Mouse (Mus musculus): Measurements from ENCODE around the gene Flvcr2. TPM values are rescaled to one million over a fixed set of nuclear protein-coding genes. Genes with fewer than 3 reads are reported as not detected.

Flvcr2 gene
- polyA plus RNA-seq, 1 experiment = 0.47 TPM

DNA sequence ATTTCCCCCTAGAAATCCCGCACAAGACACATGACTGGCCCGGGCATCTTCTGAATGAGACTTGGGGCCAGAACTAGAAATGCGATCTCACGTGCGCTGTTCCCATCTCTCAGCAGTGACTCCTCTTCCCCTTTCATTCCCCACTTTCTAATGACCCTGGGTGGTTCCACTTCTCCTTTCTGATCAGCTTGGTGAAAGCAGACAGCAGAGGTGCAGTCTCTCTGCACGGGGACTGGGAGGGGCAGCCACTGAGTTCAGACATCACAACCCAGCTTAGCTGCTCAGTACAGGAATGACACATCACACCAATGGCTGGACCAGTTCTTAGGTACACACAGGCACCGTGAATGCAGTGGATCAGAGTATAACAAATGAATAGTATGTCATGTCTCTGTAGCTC lies 35.6 kb upstream of the Flvcr2 start:
- Histone ChIP-seq H3K36me3 (ENCODE audit: control insufficient read depth, insufficient read depth, low read length) (no peaks in the 10 kb centered on the region), H3K27me3 (ENCODE audit: control insufficient read depth, insufficient read depth, low read length) (no peaks in the 10 kb centered on the region), H3K4me1 (replicated peaks; ENCODE audit: control insufficient read depth, insufficient read depth, low read length) (peaks cover 4% of the 10 kb centered on the region; the same call in 1 of the 2 replicates), H3K4me3 (ENCODE audit: control insufficient read depth, insufficient read depth, low read length) (no peak overlapping the region), H3K27ac (ENCODE audit: control insufficient read depth, insufficient read depth, low read length) (no peak overlapping the region)
- no peak for TF ChIP-seq CTCF (IDR thresholded peaks at IDR 0.05; ENCODE audit: borderline replicate concordance, control insufficient read depth, extremely low read depth, insufficient read depth, low read length, poor library complexity)
- TF ChIP-seq POLR2A (IDR thresholded peaks at IDR 0.05; ENCODE audit: control insufficient read depth, extremely low read depth, insufficient read depth, low read length, poor library complexity) = no peak
- WGBS = 37% methylated on average over 7 of the region's 7 CpGs
- DNase-seq = no peak

DNA sequence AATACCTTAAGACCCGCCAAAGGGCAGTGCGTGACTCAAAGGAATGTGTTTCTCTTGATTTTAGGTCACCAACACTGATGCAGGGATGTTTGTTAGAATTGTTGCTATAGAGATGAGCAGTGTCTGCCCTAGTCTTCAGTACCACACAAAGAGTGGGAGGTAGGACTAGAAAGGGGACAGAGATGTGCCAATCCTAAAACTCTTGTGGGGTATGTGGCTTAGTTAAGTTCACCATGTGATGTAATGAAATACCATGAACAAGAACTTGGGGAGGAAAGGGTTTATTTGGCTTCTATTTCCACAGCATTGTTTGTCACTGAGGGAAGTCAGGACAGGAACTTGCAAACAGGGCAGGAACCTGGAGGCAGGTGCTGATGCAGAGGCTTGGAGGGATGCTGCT lies 33.8 kb upstream of the Flvcr2 start:
- no peaks in the 10 kb centered on the region for H3K4me1 ChIP-seq (replicated peaks; ENCODE audit: control insufficient read depth, insufficient read depth, low read length)
- no peak for TF ChIP-seq POLR2A (IDR thresholded peaks at IDR 0.05; ENCODE audit: control insufficient read depth, extremely low read depth, insufficient read depth, low read length, poor library complexity)
- TF ChIP-seq CTCF (IDR thresholded peaks at IDR 0.05; ENCODE audit: borderline replicate concordance, control insufficient read depth, extremely low read depth, insufficient read depth, low read length, poor library complexity) = no peak
- H3K36me3 ChIP-seq (ENCODE audit: control insufficient read depth, insufficient read depth, low read length) = no peaks in the 10 kb centered on the region
- no peaks in the 10 kb centered on the region for H3K27me3 ChIP-seq (ENCODE audit: control insufficient read depth, insufficient read depth, low read length)
- no peak for DNase-seq
- WGBS = 95% methylated on average over 2 of the region's 2 CpGs
- no peak overlapping the region for H3K27ac ChIP-seq (ENCODE audit: control insufficient read depth, insufficient read depth, low read length)
- no peak overlapping the region for H3K4me3 ChIP-seq (ENCODE audit: control insufficient read depth, insufficient read depth, low read length)

DNA sequence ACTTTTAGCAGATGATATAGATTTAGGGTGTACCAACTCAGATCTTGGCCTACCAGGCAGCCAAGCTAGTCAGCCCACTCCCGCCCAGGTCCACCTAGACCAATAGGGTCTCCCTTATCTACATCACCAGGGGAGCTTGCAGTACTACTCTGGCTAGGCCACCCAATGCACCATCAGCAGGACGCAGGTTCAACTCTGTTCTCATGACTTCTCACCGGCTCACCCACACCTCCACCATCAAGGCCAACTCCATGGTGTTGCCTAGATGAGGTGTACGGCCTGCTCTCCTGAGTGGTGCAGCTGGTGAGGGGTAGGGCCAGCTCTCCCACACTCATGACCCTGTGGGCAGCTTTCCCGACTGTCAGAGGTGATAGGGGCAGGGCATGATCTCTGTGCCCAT lies 32.2 kb upstream of the Flvcr2 start:
- DNase-seq = no peak
- no peaks in the 10 kb centered on the region for H3K27me3 ChIP-seq (ENCODE audit: control insufficient read depth, insufficient read depth, low read length)
- TF ChIP-seq POLR2A (IDR thresholded peaks at IDR 0.05; ENCODE audit: control insufficient read depth, extremely low read depth, insufficient read depth, low read length, poor library complexity) (no peak), CTCF (IDR thresholded peaks at IDR 0.05; ENCODE audit: borderline replicate concordance, control insufficient read depth, extremely low read depth, insufficient read depth, low read length, poor library complexity) (no peak)
- H3K4me3 ChIP-seq (ENCODE audit: control insufficient read depth, insufficient read depth, low read length) = no peak overlapping the region
- no peaks in the 10 kb centered on the region for H3K36me3 ChIP-seq (ENCODE audit: control insufficient read depth, insufficient read depth, low read length)
- WGBS = 98% methylated on average over 5 of the region's 5 CpGs
- no peaks in the 10 kb centered on the region for H3K4me1 ChIP-seq (replicated peaks; ENCODE audit: control insufficient read depth, insufficient read depth, low read length)
- H3K27ac ChIP-seq (ENCODE audit: control insufficient read depth, insufficient read depth, low read length) = no peak overlapping the region

DNA sequence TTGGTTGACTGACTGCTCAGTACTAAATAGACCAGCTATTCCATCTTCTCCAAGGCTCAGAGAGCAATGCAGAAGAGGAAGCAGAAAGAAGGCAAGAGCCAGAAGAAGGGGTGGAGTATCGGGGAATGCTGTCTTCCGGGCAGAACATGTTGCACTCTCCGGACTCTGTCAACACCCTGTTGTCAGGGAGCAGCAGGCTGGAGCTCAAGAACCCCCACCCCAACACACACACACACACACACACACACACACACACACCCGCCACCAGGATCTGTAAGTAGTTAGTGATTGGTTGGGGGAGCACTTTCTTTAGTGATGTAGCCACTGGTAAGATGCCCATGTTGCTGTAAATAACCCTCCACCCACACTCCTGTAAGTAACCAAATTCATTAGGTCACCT lies 21.0 kb upstream of the Flvcr2 start:
- H3K36me3 ChIP-seq (ENCODE audit: control insufficient read depth, insufficient read depth, low read length) = no peaks in the 10 kb centered on the region
- H3K27ac ChIP-seq (ENCODE audit: control insufficient read depth, insufficient read depth, low read length) = no peak overlapping the region
- H3K4me1 ChIP-seq (replicated peaks; ENCODE audit: control insufficient read depth, insufficient read depth, low read length) = no peaks in the 10 kb centered on the region
- no peak overlapping the region for H3K4me3 ChIP-seq (ENCODE audit: control insufficient read depth, insufficient read depth, low read length)
- 92% methylated on average over 4 of the region's 4 CpGs for WGBS
- H3K27me3 ChIP-seq (ENCODE audit: control insufficient read depth, insufficient read depth, low read length) = no peaks in the 10 kb centered on the region; the same call in 1 of the 2 replicates
- DNase-seq = no peak
- TF ChIP-seq CTCF (IDR thresholded peaks at IDR 0.05; ENCODE audit: borderline replicate concordance, control insufficient read depth, extremely low read depth, insufficient read depth, low read length, poor library complexity) = no peak
- no peak for TF ChIP-seq POLR2A (IDR thresholded peaks at IDR 0.05; ENCODE audit: control insufficient read depth, extremely low read depth, insufficient read depth, low read length, poor library complexity)

DNA sequence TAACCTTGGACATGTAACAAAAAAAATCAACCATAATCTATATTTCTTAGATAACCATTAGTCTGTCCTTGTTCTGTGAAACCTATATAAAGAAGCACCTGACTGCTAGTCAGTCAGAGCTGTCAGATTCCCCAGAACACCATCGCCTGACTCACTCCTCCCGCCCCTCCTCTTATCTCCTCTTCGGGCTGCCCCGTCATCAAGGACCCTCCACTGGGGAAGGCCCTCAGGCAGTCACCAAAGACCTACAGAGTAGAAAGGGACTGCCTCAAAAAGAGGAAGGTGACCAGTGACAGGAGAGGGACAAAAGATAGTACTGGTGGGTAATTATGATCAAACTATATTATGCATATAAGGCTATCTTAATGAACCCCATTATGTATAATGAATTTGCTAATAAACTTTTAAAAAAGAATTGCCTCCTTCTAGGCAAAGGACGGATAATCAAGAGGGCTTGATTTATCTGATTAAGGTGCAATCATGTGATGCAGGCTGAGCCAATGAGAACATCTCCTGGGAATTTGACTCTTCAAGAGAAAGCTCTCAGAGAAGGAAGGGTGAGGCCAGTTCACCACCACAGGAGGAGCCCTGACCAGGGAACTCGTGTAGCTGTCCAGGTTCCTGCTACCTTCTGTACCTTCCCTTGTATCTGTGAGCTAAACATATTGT lies 19.5 kb upstream of the Flvcr2 start:
- WGBS = 72% methylated on average over 6 of the region's 6 CpGs
- TF ChIP-seq POLR2A (IDR thresholded peaks at IDR 0.05; ENCODE audit: control insufficient read depth, extremely low read depth, insufficient read depth, low read length, poor library complexity) = no peak
- no peak for TF ChIP-seq CTCF (IDR thresholded peaks at IDR 0.05; ENCODE audit: borderline replicate concordance, control insufficient read depth, extremely low read depth, insufficient read depth, low read length, poor library complexity)
- Histone ChIP-seq H3K27me3 (ENCODE audit: control insufficient read depth, insufficient read depth, low read length) (no peaks in the 10 kb centered on the region; the same call in 1 of the 2 replicates), H3K36me3 (ENCODE audit: control insufficient read depth, insufficient read depth, low read length) (no peaks in the 10 kb centered on the region), H3K27ac (ENCODE audit: control insufficient read depth, insufficient read depth, low read length) (no peak overlapping the region), H3K4me3 (ENCODE audit: control insufficient read depth, insufficient read depth, low read length) (no peak overlapping the region), H3K4me1 (replicated peaks; ENCODE audit: control insufficient read depth, insufficient read depth, low read length) (no peaks in the 10 kb centered on the region)
- no peak for DNase-seq

DNA sequence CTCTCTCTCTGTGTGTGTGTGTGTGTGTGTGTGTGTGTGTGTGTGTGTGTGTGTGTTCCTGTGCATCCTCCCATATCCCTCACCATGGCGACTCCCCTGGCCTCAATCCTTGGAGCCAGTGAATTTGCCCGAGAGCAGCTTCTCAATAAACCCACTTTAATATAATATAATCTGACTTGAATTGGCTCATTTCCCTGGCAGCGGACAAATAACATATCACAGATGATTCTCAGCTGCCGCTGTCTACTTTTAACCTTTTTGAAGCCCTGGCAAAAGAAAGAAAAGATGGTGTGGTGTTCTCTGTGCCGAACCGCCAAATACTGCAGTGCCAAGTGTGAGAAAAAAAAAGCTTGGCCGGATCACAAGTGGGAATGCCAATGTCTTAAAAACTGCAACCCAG lies 18.2 kb upstream of the Flvcr2 start:
- no peaks in the 10 kb centered on the region for H3K36me3 ChIP-seq (ENCODE audit: control insufficient read depth, insufficient read depth, low read length)
- WGBS = 93% methylated on average over 7 of the region's 7 CpGs

More for the DNA sequence above, 18.2 kb upstream of the Flvcr2 start:
- Histone ChIP-seq H3K27me3 (ENCODE audit: control insufficient read depth, insufficient read depth, low read length) (no peaks in the 10 kb centered on the region; the same call in 1 of the 2 replicates), H3K4me3 (ENCODE audit: control insufficient read depth, insufficient read depth, low read length) (no peak overlapping the region), H3K27ac (ENCODE audit: control insufficient read depth, insufficient read depth, low read length) (no peak overlapping the region), H3K4me1 (replicated peaks; ENCODE audit: control insufficient read depth, insufficient read depth, low read length) (no peaks in the 10 kb centered on the region)
- no peak for DNase-seq
- TF ChIP-seq POLR2A (IDR thresholded peaks at IDR 0.05; ENCODE audit: control insufficient read depth, extremely low read depth, insufficient read depth, low read length, poor library complexity) (no peak), CTCF (IDR thresholded peaks at IDR 0.05; ENCODE audit: borderline replicate concordance, control insufficient read depth, extremely low read depth, insufficient read depth, low read length, poor library complexity) (no peak)

Measured in thymus, adult 2 months (tissue).